Mouse (Mus musculus) MEL (cell line): ENCODE measurements around the gene Rbm38. TPM values are rescaled to one million over a fixed set of nuclear protein-coding genes. Genes with fewer than 3 reads are reported as not detected.

Source experiments
- DNase-seq: peaks from one replicate; pipeline ENCODE4 v3.0.0; 2011; ENCODE audit warnings: low read depth, low spot score
- H3K27ac ChIP-seq: 2 replicates; pipeline ENCODE4 v1.5.1; 2012; ENCODE audit warnings: low read depth, mild to moderate bottlenecking, control low read depth, low read length, moderate library complexity; ENCODE audit not compliant: control insufficient read depth
- H3K27me3 ChIP-seq, 2 experiments: fragments of 150-350 bp in 1 of 2; sonication (generic) in 1 of 2; 2 replicates each; pipeline ENCODE4 v1.6.1; 2012; ENCODE audit warnings: low read length in 2 of 2, mild to moderate bottlenecking in 2 of 2, improper control_type of control experiment in 1 of 2, moderate library complexity in 1 of 2; ENCODE audit not compliant: insufficient read depth in 2 of 2, control insufficient read depth in 1 of 2
- H3K36me3 ChIP-seq, 2 experiments: 2 replicates each; pipeline ENCODE4 v1.6.1; 2012 to 2014; ENCODE audit warnings: low read length in 2 of 2, improper control_type of control experiment in 1 of 2, inconsistent platforms in 1 of 2, mild to moderate bottlenecking in 1 of 2; ENCODE audit not compliant: insufficient read depth in 2 of 2, control insufficient read depth in 1 of 2
- H3K4me1 ChIP-seq, 2 experiments: fragments of 150-350 bp in 1 of 2; sonication (generic) in 1 of 2; 2 replicates each; pipeline ENCODE4 v1.6.1; 2012; ENCODE audit warnings: low read length in 2 of 2, improper control_type of control experiment in 1 of 2, mild to moderate bottlenecking in 1 of 2; ENCODE audit not compliant: insufficient read depth in 2 of 2, control insufficient read depth in 1 of 2
- H3K4me3 ChIP-seq, 2 experiments: fragments of 150-350 bp in 1 of 2; sonication (generic) in 1 of 2; 2 replicates each; pipeline ENCODE4 v1.5.1; 2012; ENCODE audit warnings: low read depth in 2 of 2, low read length in 2 of 2, mild to moderate bottlenecking in 2 of 2, moderate library complexity in 2 of 2, control low read depth in 1 of 2, improper control_type of control experiment in 1 of 2; ENCODE audit not compliant: control insufficient read depth in 1 of 2, insufficient read depth in 1 of 2
- H3K79me2 ChIP-seq: 2 replicates; pipeline ENCODE4 v1.6.1; 2012; ENCODE audit warnings: mild to moderate bottlenecking, low read length, moderate library complexity; ENCODE audit not compliant: control insufficient read depth, poor library complexity, insufficient read depth
- H3K9ac ChIP-seq: 2 replicates; pipeline ENCODE4 v1.6.1; 2012; ENCODE audit warnings: low read depth, mild to moderate bottlenecking, control low read depth, low read length, moderate library complexity; ENCODE audit not compliant: control insufficient read depth, poor library complexity, severe bottlenecking
- H3K9me3 ChIP-seq: fragments of 150-350 bp; sonication (generic); replicated peaks from 2 replicates; pipeline ENCODE4 v1.6.1; 2012; ENCODE audit warnings: mild to moderate bottlenecking, low read length, improper control_type of control experiment, moderate library complexity; ENCODE audit not compliant: insufficient read depth
- CHD1 ChIP-seq: IDR thresholded peaks from 2 replicates; pipeline ENCODE4 v1.6.1; 2012; ENCODE audit warnings: low read depth, mild to moderate bottlenecking, inconsistent platforms, low read length, improper control_type of control experiment
- CTCF ChIP-seq, 3 experiments: IDR thresholded peaks in 2 of 3; conservative IDR thresholded peaks in 1 of 3; 2 replicates each; pipeline ENCODE4 v1.5.1; 2011 to 2012; ENCODE audit warnings: low read length in 3 of 3, low read depth in 2 of 3, mild to moderate bottlenecking in 2 of 3, improper control_type of control experiment in 1 of 3, inconsistent platforms in 1 of 3, mixed read lengths in 1 of 3, moderate library complexity in 1 of 3; ENCODE audit not compliant: control insufficient read depth in 1 of 3, insufficient read depth in 1 of 3, poor library complexity in 1 of 3, severe bottlenecking in 1 of 3
- ELF1 ChIP-seq: IDR thresholded peaks from 2 replicates; pipeline ENCODE4 v1.6.1; 2014; ENCODE audit warnings: low read depth, mild to moderate bottlenecking, inconsistent platforms, low read length, improper control_type of control experiment, moderate library complexity
- HCFC1 ChIP-seq: IDR thresholded peaks from 2 replicates; pipeline ENCODE4 v1.6.1; 2012; ENCODE audit warnings: low read depth, mild to moderate bottlenecking, inconsistent platforms, low read length, improper control_type of control experiment, moderate library complexity
- JUND ChIP-seq: IDR thresholded peaks from 2 replicates; pipeline ENCODE4 v1.6.1; 2011; ENCODE audit warnings: low read depth, mild to moderate bottlenecking, improper control_type of control experiment, low read length
- KAT2A ChIP-seq: conservative IDR thresholded peaks from 2 replicates; pipeline ENCODE4 v1.6.1; 2012; ENCODE audit warnings: low read depth, low read length, improper control_type of control experiment, inconsistent platforms
- MAZ ChIP-seq: IDR thresholded peaks from 2 replicates; pipeline ENCODE4 v1.6.1; 2012; ENCODE audit warnings: low read depth, mild to moderate bottlenecking, inconsistent platforms, low read length, improper control_type of control experiment
- MXI1 ChIP-seq: IDR thresholded peaks from 2 replicates; pipeline ENCODE4 v1.6.1; 2011; ENCODE audit warnings: mild to moderate bottlenecking, low read depth, low read length, improper control_type of control experiment
- MYC ChIP-seq: IDR thresholded peaks from 2 replicates; pipeline ENCODE4 v1.6.1; 2011; ENCODE audit warnings: low read depth, mild to moderate bottlenecking, low read length, improper control_type of control experiment, moderate library complexity
- NRF1 ChIP-seq: IDR thresholded peaks from 2 replicates; pipeline ENCODE4 v1.6.1; 2014; ENCODE audit warnings: low read depth, mild to moderate bottlenecking, inconsistent platforms, low read length, improper control_type of control experiment, moderate library complexity; ENCODE audit not compliant: poor library complexity, insufficient read depth, severe bottlenecking
- POLR2A ChIP-seq, 2 experiments: IDR thresholded peaks; 2 replicates each; pipeline ENCODE4 v1.6.1; 2011 to 2012; ENCODE audit warnings: low read length in 2 of 2, mild to moderate bottlenecking in 2 of 2, control low read depth in 1 of 2, improper control_type of control experiment in 1 of 2, low read depth in 1 of 2, moderate library complexity in 1 of 2; ENCODE audit not compliant: control insufficient read depth in 1 of 2, insufficient read depth in 1 of 2, poor library complexity in 1 of 2
- RAD21 ChIP-seq: IDR thresholded peaks from 2 replicates; pipeline ENCODE4 v1.6.1; 2011; ENCODE audit warnings: mild to moderate bottlenecking, low read depth, low read length, improper control_type of control experiment
- RCOR1 ChIP-seq: IDR thresholded peaks from 2 replicates; pipeline ENCODE4 v1.6.1; 2012; ENCODE audit warnings: low read depth, mild to moderate bottlenecking, inconsistent platforms, low read length, improper control_type of control experiment
- SIN3A ChIP-seq: IDR thresholded peaks from 2 replicates; pipeline ENCODE4 v1.6.1; 2012; ENCODE audit warnings: low read length, improper control_type of control experiment, inconsistent platforms
- TAL1 ChIP-seq: IDR thresholded peaks from 2 replicates; pipeline ENCODE4 v1.6.1; 2012; ENCODE audit warnings: mild to moderate bottlenecking, inconsistent platforms, low read length, moderate library complexity, mixed read lengths
- TBP ChIP-seq: IDR thresholded peaks from 2 replicates; pipeline ENCODE4 v1.8.0; 2011; ENCODE audit warnings: low read depth, low read length, improper control_type of control experiment
- TCF12 ChIP-seq: IDR thresholded peaks from 2 replicates; pipeline ENCODE4 v1.6.1; 2014; ENCODE audit warnings: low read depth, mild to moderate bottlenecking, inconsistent platforms, low read length, improper control_type of control experiment, moderate library complexity
- UBTF ChIP-seq: IDR thresholded peaks from 2 replicates; pipeline ENCODE4 v1.6.1; 2012; ENCODE audit warnings: low read depth, mild to moderate bottlenecking, inconsistent platforms, low read length, improper control_type of control experiment, moderate library complexity, borderline replicate concordance; ENCODE audit not compliant: insufficient read depth
- USF1 ChIP-seq: IDR thresholded peaks from 2 replicates; pipeline ENCODE4 v1.6.1; 2014; ENCODE audit warnings: low read depth, mild to moderate bottlenecking, inconsistent platforms, low read length, improper control_type of control experiment, moderate library complexity
- USF2 ChIP-seq, 2 experiments: IDR thresholded peaks; 2 replicates each; pipeline ENCODE4 v1.6.1; 2011 to 2012; ENCODE audit warnings: improper control_type of control experiment in 2 of 2, low read length in 2 of 2, borderline replicate concordance in 1 of 2, inconsistent platforms in 1 of 2, low read depth in 1 of 2, mild to moderate bottlenecking in 1 of 2; ENCODE audit not compliant: insufficient read depth in 1 of 2
- ZC3H11A ChIP-seq: IDR thresholded peaks from 2 replicates; pipeline ENCODE4 v1.6.1; 2012; ENCODE audit warnings: low read depth, mild to moderate bottlenecking, inconsistent platforms, low read length, improper control_type of control experiment
- ZMIZ1 ChIP-seq: IDR thresholded peaks from 2 replicates; pipeline ENCODE4 v1.6.1; 2012; ENCODE audit warnings: low read depth, mild to moderate bottlenecking, inconsistent platforms, low read length, improper control_type of control experiment, moderate library complexity
- ZNF384 ChIP-seq: IDR thresholded peaks from 2 replicates; pipeline ENCODE4 v1.6.1; 2012; ENCODE audit warnings: low read depth, mild to moderate bottlenecking, inconsistent platforms, low read length, improper control_type of control experiment
- polyA plus RNA-seq, 2 experiments: library from polyadenylated mRNA; stranded (reverse) in 1 of 2; unstranded in 1 of 2; fragments of >175 nt in 1 of 2; fragments of >200 nt in 1 of 2; gene quantifications; 2 replicates each; pipeline versions ENCODE4 v1.2.1 to v1.2.4; 2012; ENCODE audit warnings: low replicate concordance in 2 of 2, low read depth in 1 of 2; ENCODE audit not compliant: insufficient read length in 2 of 2, insufficient read depth in 1 of 2, missing spikeins in 1 of 2
- total RNA-seq: library from RNA; depleted of rRNA; stranded (reverse); fragments of 300-350 nt; gene quantifications from 2 replicates; pipeline ENCODE4 v1.2.3, GENCODE M21; 2012

Rbm38 gene
- total and polyA plus RNA-seq, 3 experiments, result 39.0 to 207 TPM; not detected in 1

DNA sequence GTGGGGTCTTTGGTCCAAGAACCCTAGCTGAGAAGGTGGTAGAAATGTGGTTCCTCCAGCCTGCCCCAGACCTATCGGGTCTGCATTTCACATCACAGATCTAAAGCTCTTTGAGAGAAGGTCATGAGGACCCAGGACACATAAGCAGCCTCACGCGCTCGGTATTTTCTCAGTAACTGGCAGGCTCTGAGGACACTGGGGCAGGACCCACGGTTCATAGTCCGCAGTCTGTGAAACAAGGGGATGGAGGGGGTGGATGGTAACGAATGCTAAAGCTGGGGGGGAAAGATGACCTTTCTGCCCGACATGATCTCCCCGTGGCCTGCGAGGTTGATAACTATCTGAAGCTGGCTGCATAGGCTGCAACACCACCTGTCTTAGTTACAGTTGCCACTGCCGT lies 22.6 kb upstream of the Rbm38 start:
- Histone ChIP-seq H3K4me3 (no peak overlapping the region), H3K4me1 (peaks cover 0 to 8% of the 10 kb centered on the region in 2 experiments; a peak in 2 of 4 replicates), H3K27me3 (peaks cover 0 to 2% of the 10 kb centered on the region in 2 experiments; a peak in 1 of 4 replicates), H3K79me2 (peaks cover 26% of the 10 kb centered on the region), H3K9ac (no peak overlapping the region), H3K27ac (no peak overlapping the region), H3K36me3 (peaks cover 0 to 2% of the 10 kb centered on the region in 2 experiments; a peak in 1 of 4 replicates), H3K9me3 (no peaks in the 10 kb centered on the region)
- DNase-seq, result no peak
- TF ChIP-seq ELF1, result no peak
- TF ChIP-seq ZMIZ1, result no peak
- no peak for TF ChIP-seq MAZ
- no peak for TF ChIP-seq TCF12
- no peak for TF ChIP-seq UBTF
- TF ChIP-seq ZC3H11A, result no peak
- no peak for TF ChIP-seq ZNF384
- no peak for TF ChIP-seq USF1
- no peak for TF ChIP-seq USF2 (IDR thresholded peaks at IDR 0.05; ENCODE audit: borderline replicate concordance in 1 of 2, insufficient read depth in 1 of 2, low read depth in 1 of 2, low read length in 2 of 2)
- TF ChIP-seq KAT2A, result no peak
- TF ChIP-seq JUND, result no peak

DNA sequence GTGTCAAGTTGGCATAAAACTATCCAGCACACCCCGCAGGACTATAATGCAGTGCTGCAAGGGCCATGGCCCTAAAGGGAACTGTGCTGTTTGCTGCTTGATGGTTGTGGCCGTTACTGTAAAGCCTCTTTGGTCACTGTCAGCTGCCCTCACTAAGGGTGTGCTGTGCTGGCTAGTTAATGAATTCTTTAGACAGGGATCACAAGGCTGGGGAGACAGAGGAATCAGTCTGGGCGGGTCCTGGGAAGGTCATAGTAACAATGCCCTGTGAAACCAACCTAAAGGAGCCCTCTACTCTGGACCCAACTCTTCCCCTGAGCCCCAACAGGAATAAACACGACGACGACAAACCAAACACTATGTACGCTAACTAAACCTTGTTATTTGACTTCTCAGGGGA lies 21.8 kb upstream of the Rbm38 start:
- peaks cover 27% of the 10 kb centered on the region for H3K79me2 ChIP-seq
- no peak overlapping the region for H3K4me3 ChIP-seq
- no peaks in the 10 kb centered on the region for H3K9me3 ChIP-seq
- peaks cover 0 to 2% of the 10 kb centered on the region in 2 experiments; a peak in 1 of 4 replicates for H3K36me3 ChIP-seq
- peaks cover 0 to 2% of the 10 kb centered on the region in 2 experiments; a peak in 1 of 4 replicates for H3K27me3 ChIP-seq
- no peak overlapping the region for H3K9ac ChIP-seq
- peaks cover 0 to 8% of the 10 kb centered on the region in 2 experiments; a peak in 2 of 4 replicates for H3K4me1 ChIP-seq
- no peak for DNase-seq
- no peak for TF ChIP-seq TAL1
- no peak overlapping the region for H3K27ac ChIP-seq

DNA sequence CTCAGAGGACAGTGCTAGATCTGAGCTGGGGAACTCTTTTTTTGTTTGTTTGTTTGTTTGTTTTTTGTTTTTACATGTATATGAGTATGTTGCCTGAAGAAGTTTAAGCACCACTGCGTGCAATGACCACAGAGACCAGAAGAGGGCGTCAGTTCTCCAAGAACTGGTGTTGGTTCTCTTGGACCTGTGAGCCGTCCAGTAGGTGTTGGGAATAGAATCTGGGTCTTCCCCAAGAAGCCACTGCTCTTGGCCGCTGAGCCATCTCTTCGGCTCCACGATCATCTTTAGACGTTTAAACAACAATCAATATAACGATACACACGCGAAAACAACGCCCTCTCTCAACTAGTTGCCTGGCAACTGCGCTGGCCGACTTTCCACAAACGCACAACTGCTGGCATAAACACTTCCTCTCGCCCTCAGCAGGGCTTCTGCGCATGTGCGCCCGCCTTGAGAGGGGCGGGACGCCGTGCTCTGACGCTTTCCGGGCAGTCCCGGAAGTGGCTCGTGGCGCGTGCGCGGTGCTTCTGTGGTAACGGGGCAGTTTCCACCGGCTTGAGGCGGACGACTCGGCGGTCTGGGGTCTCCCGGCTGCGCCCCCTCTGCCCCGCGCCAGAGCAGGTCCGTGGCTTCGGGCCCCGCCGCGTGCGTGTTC lies 20.5 kb upstream of the Rbm38 start, which contains the start of gene Rae1:
TSS of gene Rae1 (plus strand) at position 488 of the 655 bp plus-strand sequence.
- Histone ChIP-seq H3K36me3 (peaks cover 0 to 2% of the 10 kb centered on the region in 2 experiments; a peak in 1 of 4 replicates), H3K9me3 (no peaks in the 10 kb centered on the region), H3K79me2 (peaks cover 27% of the 10 kb centered on the region), H3K4me3 (peak within 1 kb of the TSS; percentile 42 to 99), H3K4me1 (peaks cover 0 to 8% of the 10 kb centered on the region in 2 experiments; a peak in 2 of 4 replicates), H3K9ac (peak within 1 kb of the TSS; percentile 84), H3K27ac (peak within 1 kb of the TSS; percentile 39), H3K27me3 (no peaks in the 10 kb centered on the region; a peak in 1 of 4 replicates)
- DNase-seq, result peak; percentile 98
- TF ChIP-seq TBP, result peak; percentile 68; the same call in 1 of the 2 replicates
- TF ChIP-seq SIN3A, result peak; percentile 95
- no peak for TF ChIP-seq TAL1
- no peak for TF ChIP-seq ZMIZ1
- TF ChIP-seq CTCF (IDR thresholded peaks at IDR 0.05 in 2 of 3, conservative IDR thresholded peaks at IDR 0.05 in 1 of 3; ENCODE audit: control insufficient read depth in 1 of 3, insufficient read depth in 1 of 3, low read depth in 2 of 3, low read length in 3 of 3, poor library complexity in 1 of 3, severe bottlenecking in 1 of 3), result peak; percentile 75 to 96 (median 84)
- peak; percentile 90; the same call in 1 of the 2 replicates for TF ChIP-seq MXI1
- peak; percentile 95 for TF ChIP-seq NRF1
- peak; percentile 91 for TF ChIP-seq ZC3H11A
- TF ChIP-seq RCOR1, result no peak
- TF ChIP-seq MAZ, result no peak
- TF ChIP-seq RAD21, result peak; percentile 89
- TF ChIP-seq POLR2A (IDR thresholded peaks at IDR 0.05; ENCODE audit: control insufficient read depth in 1 of 2, insufficient read depth in 1 of 2, low read depth in 1 of 2, low read length in 2 of 2, poor library complexity in 1 of 2), result peak; percentile 68 to 83; a peak in 2 of 4 replicates
- peak; percentile 65; the same call in 1 of the 2 replicates for TF ChIP-seq MYC
- TF ChIP-seq ELF1, result peak; percentile 98
- TF ChIP-seq HCFC1, result peak; percentile 97
- TF ChIP-seq TCF12, result 0 out of 2 replicates have a peak, but pooled peaks have one; percentile 17
- no peak for TF ChIP-seq UBTF
- no peak for TF ChIP-seq CHD1
